Mouse (Mus musculus) CH12.LX (cell line): ENCODE measurements at regions not wholly inside any gene's neighbourhood (a gene's known extent, or its start where the extent isn't known, plus 50 kb on each side); places are given as distances from the start of the nearest gene placed in this dataset.

Experiments used
- DNase-seq: peaks from one replicate; pipeline ENCODE4 v3.0.0-alpha.2; 2013; ENCODE audit errors: extremely low read depth
- H3K27ac ChIP-seq: 2 replicates; pipeline ENCODE4 v1.5.1; 2012; ENCODE audit warnings: low read depth, mild to moderate bottlenecking, control low read depth, moderate library complexity; ENCODE audit not compliant: insufficient read depth
- H3K27me3 ChIP-seq: replicated peaks from 2 replicates; pipeline ENCODE3; 2012; ENCODE audit warnings: inconsistent platforms
- H3K36me3 ChIP-seq, 2 experiments: replicated peaks in 1 of 2; 2 replicates each; pipeline versions ENCODE3 to v1.6.1; 2012; ENCODE audit warnings: inconsistent platforms in 1 of 2, low read length in 1 of 2, mild to moderate bottlenecking in 1 of 2, mixed read lengths in 1 of 2, moderate library complexity in 1 of 2; ENCODE audit not compliant: control insufficient read depth in 1 of 2, insufficient read depth in 1 of 2
- H3K4me1 ChIP-seq, 2 experiments: 2 replicates each; pipeline ENCODE4 v1.6.1; 2012; ENCODE audit warnings: inconsistent platforms in 1 of 2, moderate library complexity in 1 of 2; ENCODE audit not compliant: insufficient read depth in 2 of 2, control insufficient read depth in 1 of 2
- H3K4me2 ChIP-seq: 2 replicates; pipeline ENCODE4 v1.6.1; 2012; ENCODE audit warnings: low read depth, mild to moderate bottlenecking, control low read depth; ENCODE audit not compliant: poor library complexity, insufficient read depth, severe bottlenecking
- H3K4me3 ChIP-seq, 3 experiments: fragments of 150-350 bp in 1 of 3; sonication (generic) in 1 of 3; replicated peaks in 1 of 3; 2 replicates each; pipeline versions ENCODE3 to v1.5.1; 2011 to 2012; ENCODE audit warnings: low read depth in 2 of 3, low read length in 2 of 3, mild to moderate bottlenecking in 2 of 3, moderate library complexity in 2 of 3, control low read depth in 1 of 3, improper control_type of control experiment in 1 of 3, inconsistent platforms in 1 of 3, mixed read lengths in 1 of 3; ENCODE audit not compliant: poor library complexity in 1 of 3
- H3K79me2 ChIP-seq: replicated peaks from 2 replicates; pipeline ENCODE4 v1.6.1; 2012; ENCODE audit warnings: mild to moderate bottlenecking, moderate library complexity; ENCODE audit not compliant: control insufficient read depth, poor library complexity, insufficient read depth, severe bottlenecking; ENCODE audit errors: extremely low read depth
- H3K9ac ChIP-seq: 2 replicates; pipeline ENCODE4 v1.6.1; 2012; ENCODE audit warnings: low read depth, mild to moderate bottlenecking, control low read depth, moderate library complexity; ENCODE audit not compliant: insufficient read depth
- H3K9me3 ChIP-seq: replicated peaks from 2 replicates; pipeline ENCODE3; 2012; ENCODE audit warnings: low read length, inconsistent platforms, mixed read lengths
- BHLHE40 ChIP-seq: IDR thresholded peaks from 2 replicates; pipeline ENCODE4 v1.6.1; 2011; ENCODE audit warnings: mild to moderate bottlenecking, low read depth, low read length, improper control_type of control experiment
- CHD1 ChIP-seq: IDR thresholded peaks from 2 replicates; pipeline ENCODE4 v1.6.1; 2012; ENCODE audit warnings: low read depth, low read length, improper control_type of control experiment, inconsistent platforms
- CHD2 ChIP-seq: IDR thresholded peaks from 2 replicates; pipeline ENCODE4 v1.6.1; 2011; ENCODE audit warnings: low read length, improper control_type of control experiment
- E2F4 ChIP-seq: IDR thresholded peaks from 2 replicates; pipeline ENCODE4 v1.6.1; 2011; ENCODE audit warnings: low read depth, low read length, improper control_type of control experiment; ENCODE audit not compliant: insufficient replicate concordance
- ELF1 ChIP-seq: IDR thresholded peaks from 2 replicates; pipeline ENCODE4 v1.6.1; 2014; ENCODE audit warnings: low read depth, mild to moderate bottlenecking, inconsistent platforms, low read length, improper control_type of control experiment
- EP300 ChIP-seq: IDR thresholded peaks from 2 replicates; pipeline ENCODE4 v1.6.1; 2011; ENCODE audit warnings: low read length, improper control_type of control experiment
- ETS1 ChIP-seq: conservative IDR thresholded peaks from 2 replicates; pipeline ENCODE4 v1.6.1; 2012; ENCODE audit warnings: low read depth, mild to moderate bottlenecking, inconsistent platforms, low read length, improper control_type of control experiment, moderate library complexity
- HCFC1 ChIP-seq: IDR thresholded peaks from 2 replicates; pipeline ENCODE4 v1.6.1; 2012; ENCODE audit warnings: low read depth, mild to moderate bottlenecking, inconsistent platforms, low read length, improper control_type of control experiment
- IRF4 ChIP-seq: IDR thresholded peaks from 2 replicates; pipeline ENCODE4 v1.6.1; 2014; ENCODE audit warnings: low read depth, mild to moderate bottlenecking, inconsistent platforms, low read length, improper control_type of control experiment
- JUN ChIP-seq: IDR thresholded peaks from 2 replicates; pipeline ENCODE4 v1.6.1; 2011; ENCODE audit warnings: low read depth, mild to moderate bottlenecking, low read length, improper control_type of control experiment, moderate library complexity; ENCODE audit not compliant: insufficient read depth
- JUND ChIP-seq: conservative IDR thresholded peaks from 2 replicates; pipeline ENCODE4 v1.6.1; 2011; ENCODE audit warnings: low read depth, low read length, improper control_type of control experiment
- MAFK ChIP-seq: IDR thresholded peaks from 2 replicates; pipeline ENCODE4 v1.6.1; 2011; ENCODE audit warnings: low read length, improper control_type of control experiment; ENCODE audit not compliant: insufficient replicate concordance
- MAZ ChIP-seq: IDR thresholded peaks from 2 replicates; pipeline ENCODE4 v1.6.1; 2012; ENCODE audit warnings: low read depth, mild to moderate bottlenecking, inconsistent platforms, low read length, improper control_type of control experiment, moderate library complexity
- MEF2A ChIP-seq: IDR thresholded peaks from 2 replicates; pipeline ENCODE4 v1.6.1; 2014; ENCODE audit warnings: low read depth, mild to moderate bottlenecking, inconsistent platforms, low read length, improper control_type of control experiment, borderline replicate concordance
- MXI1 ChIP-seq: IDR thresholded peaks from 2 replicates; pipeline ENCODE4 v1.6.1; 2011; ENCODE audit warnings: mild to moderate bottlenecking, low read depth, low read length, improper control_type of control experiment
- MYC ChIP-seq: IDR thresholded peaks from 2 replicates; pipeline ENCODE4 v1.6.1; 2011; ENCODE audit warnings: low read depth, mild to moderate bottlenecking, improper control_type of control experiment, low read length
- NELFE ChIP-seq: IDR thresholded peaks from 2 replicates; pipeline ENCODE4 v1.6.1; 2011; ENCODE audit warnings: low read depth, low read length, improper control_type of control experiment
- NRF1 ChIP-seq: IDR thresholded peaks from 2 replicates; pipeline ENCODE4 v1.6.1; 2014; ENCODE audit warnings: low read depth, mild to moderate bottlenecking, inconsistent platforms, low read length, improper control_type of control experiment, moderate library complexity
- POLR2A ChIP-seq: IDR thresholded peaks from 2 replicates; pipeline ENCODE4 v1.6.1; 2011; ENCODE audit warnings: low read depth, mild to moderate bottlenecking, improper control_type of control experiment, low read length
- RCOR1 ChIP-seq: conservative IDR thresholded peaks from 2 replicates; pipeline ENCODE4 v1.6.1; 2012; ENCODE audit warnings: low read depth, mild to moderate bottlenecking, inconsistent platforms, low read length, improper control_type of control experiment
- SIN3A ChIP-seq: IDR thresholded peaks from 2 replicates; pipeline ENCODE4 v1.6.1; 2012; ENCODE audit warnings: low read length, improper control_type of control experiment, inconsistent platforms
- TCF12 ChIP-seq: IDR thresholded peaks from 2 replicates; pipeline ENCODE4 v1.6.1; 2014; ENCODE audit warnings: low read depth, mild to moderate bottlenecking, inconsistent platforms, low read length, improper control_type of control experiment
- USF1 ChIP-seq: IDR thresholded peaks from 2 replicates; pipeline ENCODE4 v1.6.1; 2014; ENCODE audit warnings: low read depth, mild to moderate bottlenecking, inconsistent platforms, low read length, improper control_type of control experiment
- ZKSCAN1 ChIP-seq: IDR thresholded peaks from 2 replicates; pipeline ENCODE4 v1.6.1; 2012; ENCODE audit warnings: low read depth, inconsistent platforms, low read length, improper control_type of control experiment, borderline replicate concordance
- ZNF384 ChIP-seq: IDR thresholded peaks from 2 replicates; pipeline ENCODE4 v1.6.1; 2012; ENCODE audit warnings: low read depth, low read length, improper control_type of control experiment, inconsistent platforms
- dilution Hi-C: fragments of 300-500 bp; cut with MboI; formaldehyde crosslinking; loops from 2 replicates; pipeline ENCODE4 v1.14.3; 2020; ENCODE audit warnings: low sequenced_read_pairs; ENCODE audit not compliant: extremely low pct_unique_long_range_greater_than_20kb, extremely low pct_ligation_motif_present
- in situ Hi-C: fragments of 300-500 bp; cut with MboI; formaldehyde crosslinking; loops from 3 replicates; pipeline ENCODE4 v1.14.3; 2019; ENCODE audit warnings: low sequenced_read_pairs, low pct_ligation_motif_present, low pct_unique_long_range_greater_than_20kb, mixed read lengths

GRCm38 (mm10) chr9:31650362-31651130 lies 186.3 kb upstream of the Tmem45b start:
- DNase-seq, result no peak

GRCm38 (mm10) chr9:31649073-31649472 lies 184.8 kb upstream of the Tmem45b start:
- peak; percentile 78 for DNase-seq
- H3K9ac ChIP-seq, result no peak overlapping the region
- H3K4me3 ChIP-seq, result no peak overlapping the region
- H3K36me3 ChIP-seq, result no peaks in the 10 kb centered on the region
- peak overlapping the region; percentile 51 for H3K4me2 ChIP-seq
- peaks cover 0 to 29% of the 10 kb centered on the region in 2 experiments; a peak in 2 of 4 replicates for H3K4me1 ChIP-seq
- no peaks in the 10 kb centered on the region for H3K79me2 ChIP-seq
- in situ Hi-C loops (no loop called here), dilution Hi-C loops (no loop called here)
- H3K27ac ChIP-seq, result no peak overlapping the region
- H3K27me3 ChIP-seq, result no peaks in the 10 kb centered on the region
- no peaks in the 10 kb centered on the region for H3K9me3 ChIP-seq
- peak; percentile 43; the same call in 1 of the 2 replicates for TF ChIP-seq ZNF384
- no peak for TF ChIP-seq NELFE
- TF ChIP-seq POLR2A, result no peak
- no peak for TF ChIP-seq NRF1
- TF ChIP-seq RCOR1, result 0 out of 2 replicates have a peak, but pooled peaks have one; percentile 65
- TF ChIP-seq MEF2A, result peak; percentile 87
- peak; percentile 60; the same call in 1 of the 2 replicates for TF ChIP-seq JUN
- no peak for TF ChIP-seq ZKSCAN1
- peak; percentile 96 for TF ChIP-seq BHLHE40
- TF ChIP-seq E2F4, result 0 out of 2 replicates have a peak, but pooled peaks have one; percentile 49
- TF ChIP-seq EP300, result peak; percentile 83
- TF ChIP-seq HCFC1, result no peak; the same call in 1 of the 2 replicates
- peak; percentile 71 for TF ChIP-seq MAFK
- peak; percentile 70; the same call in 1 of the 2 replicates for TF ChIP-seq MYC
- no peak for TF ChIP-seq ELF1
- TF ChIP-seq TCF12, result peak; percentile 52; the same call in 1 of the 2 replicates
- no peak for TF ChIP-seq CHD1
- peak; percentile 66 for TF ChIP-seq JUND
- peak; percentile 65; the same call in 1 of the 2 replicates for TF ChIP-seq CHD2
- TF ChIP-seq IRF4, result peak; percentile 80
- peak; percentile 49; the same call in 1 of the 2 replicates for TF ChIP-seq MXI1
- peak; percentile 32; the same call in 1 of the 2 replicates for TF ChIP-seq SIN3A
- no peak for TF ChIP-seq MAZ
- peak; percentile 94 for TF ChIP-seq ETS1
- TF ChIP-seq, all 38 proteins: peak for 16

More at GRCm38 (mm10) chr9:31650362-31651130, 186.3 kb upstream of the Tmem45b start:
- Histone ChIP-seq H3K9ac (no peak overlapping the region), H3K36me3 (no peaks in the 10 kb centered on the region), H3K27ac (no peak overlapping the region), H3K4me3 (no peak overlapping the region), H3K9me3 (no peaks in the 10 kb centered on the region), H3K4me1 (peaks cover 0 to 29% of the 10 kb centered on the region in 2 experiments; a peak in 2 of 4 replicates), H3K79me2 (no peaks in the 10 kb centered on the region), H3K27me3 (no peaks in the 10 kb centered on the region), H3K4me2 (no peak overlapping the region)
- TF ChIP-seq USF1 (no peak), EP300 (no peak), ETS1 (no peak)
- dilution Hi-C loops (no loop called here), in situ Hi-C loops (no loop called here)
